Mouse (Mus musculus) mouse trophoblast stem cell (cell line): ENCODE measurements at regions not wholly inside any gene's neighbourhood (a gene's known extent, or its start where the extent isn't known, plus 50 kb on each side); places are given as distances from the start of the nearest gene placed in this dataset.

Source experiments
- in situ Hi-C, 2 experiments: fragments of 300-500 bp; cut with MseI, MboI; formaldehyde crosslinking; loops; 2 replicates in 1 of 2; 3 replicates in 1 of 2; pipeline ENCODE4 v1.15.1; 2025

DNA sequence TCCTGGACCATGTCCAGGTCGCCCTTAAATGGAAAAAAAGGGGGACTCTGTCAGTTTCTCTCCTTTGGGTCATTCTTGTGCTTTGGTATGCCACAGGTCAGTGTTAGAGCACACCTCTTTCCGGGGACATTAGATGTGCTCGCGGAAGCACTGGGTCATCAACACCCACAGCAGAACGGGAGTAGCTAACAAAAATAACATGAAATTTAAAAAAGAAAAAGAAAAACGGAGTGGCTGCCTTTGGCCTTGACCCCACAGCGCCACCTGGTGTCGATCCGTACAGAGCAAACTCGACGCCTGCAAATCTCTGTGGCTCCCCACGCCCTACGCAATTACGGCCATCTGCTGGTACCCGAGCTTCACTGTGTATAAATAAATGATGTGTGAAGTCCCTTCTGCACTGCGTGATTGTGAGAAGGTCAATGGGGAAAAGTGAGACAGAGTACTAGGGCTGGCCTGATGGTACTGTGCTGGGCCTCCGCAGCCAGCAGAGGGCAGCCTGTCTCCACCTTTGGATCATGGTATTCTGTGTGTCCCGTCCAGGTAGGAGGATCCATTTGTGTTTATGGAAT, 99.0 kb upstream of the Slc7a12 start:
- in situ Hi-C loops = loop anchor here (10.0 to 25.0 kb wide), 4 partner anchors 263 to 494 kb away; partner anchors contain the start of gene Car13 (in 1 of the 2)

DNA sequence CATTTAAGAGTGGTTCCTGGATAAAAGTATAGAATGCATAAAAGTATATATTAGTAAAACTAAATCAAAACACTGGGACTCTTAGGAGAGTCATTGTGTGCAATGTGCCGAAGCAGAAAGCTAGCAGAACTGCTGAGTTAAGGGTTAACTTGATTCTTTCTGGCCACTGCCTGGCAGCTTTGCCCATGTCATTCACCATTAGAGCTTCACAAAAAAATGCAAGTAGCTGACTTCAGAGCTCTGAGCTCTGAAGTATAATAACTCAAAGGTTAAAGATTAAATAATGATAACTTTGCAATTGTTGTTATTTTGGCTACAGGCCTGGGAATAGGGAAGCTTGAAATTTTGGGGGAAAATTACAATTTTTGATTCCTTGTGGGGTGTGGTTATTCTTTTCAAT, 89.8 kb upstream of the Slc7a12 start:
- in situ Hi-C loops = loop anchor here (25.0 kb wide), 2 partner anchors 272 to 503 kb away; no protein-coding TSS in a partner anchor

DNA sequence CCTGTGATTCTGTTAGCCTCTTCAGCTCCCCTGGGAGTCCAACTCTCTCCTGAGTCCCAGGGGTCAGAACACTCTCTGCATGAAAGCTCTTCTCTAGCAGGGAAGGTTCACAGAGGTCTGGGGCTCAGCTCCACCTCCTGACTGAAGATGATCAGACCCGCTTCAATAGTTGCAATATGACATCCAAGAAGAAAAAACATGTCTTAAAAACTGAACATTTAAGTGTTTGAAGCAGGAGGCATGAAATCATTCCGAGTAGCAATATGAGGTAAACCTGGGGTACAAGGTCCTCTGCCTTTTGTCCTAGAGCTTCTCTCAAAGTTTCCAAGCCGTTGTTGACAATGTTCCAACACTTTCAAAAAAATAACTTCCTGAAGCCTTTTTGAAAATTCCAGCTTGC, 81.8 kb upstream of the Slc7a12 start:
- in situ Hi-C loops = loop anchor here (25.0 kb wide), 2 partner anchors 264 to 511 kb away; no protein-coding TSS in a partner anchor

DNA sequence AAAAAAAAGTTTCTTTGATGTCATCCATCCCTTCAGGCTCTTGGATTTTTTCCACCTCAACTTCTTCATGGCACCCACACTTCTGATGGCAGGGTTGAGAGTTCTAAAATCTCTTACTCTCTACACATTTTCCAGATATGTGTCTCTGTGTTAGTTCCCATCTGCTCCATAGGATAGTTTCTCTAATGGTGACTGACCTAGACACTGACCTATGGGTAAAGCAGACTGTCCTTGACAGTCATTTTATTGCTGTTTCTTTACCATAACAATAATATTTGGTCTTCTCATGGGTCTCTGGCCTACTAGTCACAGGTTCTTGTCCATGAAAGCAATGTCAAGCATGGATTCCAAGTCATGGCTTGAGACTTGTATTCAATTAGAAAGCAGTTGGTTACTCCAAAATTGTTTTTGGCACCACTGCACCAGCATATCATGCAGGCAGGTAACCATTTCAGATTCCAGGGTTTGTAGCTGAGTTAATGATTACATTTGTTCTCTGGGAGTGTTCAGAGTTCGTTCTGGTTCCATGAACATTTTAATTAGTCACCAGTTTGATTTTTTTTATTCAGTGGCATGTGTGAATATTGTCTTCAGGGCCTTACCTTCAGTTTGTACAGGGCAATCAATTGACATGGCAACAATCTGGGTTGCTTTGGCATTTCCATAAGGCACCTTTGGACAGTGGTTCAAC, 71.9 kb upstream of the Slc7a12 start:
- in situ Hi-C loops = no loop called here
